Mouse (Mus musculus): ENCODE data around the gene Glyat. TPM values are rescaled to one million over a fixed set of nuclear protein-coding genes. Genes with fewer than 3 reads are reported as not detected.
"Not testable (repeated sequence)": the region's sequence is repeated elsewhere in the genome, so short reads cannot be mapped to it uniquely, and the experiment has no call there.

Gene Glyat
- total RNA-seq (2022): not detected

DNA sequence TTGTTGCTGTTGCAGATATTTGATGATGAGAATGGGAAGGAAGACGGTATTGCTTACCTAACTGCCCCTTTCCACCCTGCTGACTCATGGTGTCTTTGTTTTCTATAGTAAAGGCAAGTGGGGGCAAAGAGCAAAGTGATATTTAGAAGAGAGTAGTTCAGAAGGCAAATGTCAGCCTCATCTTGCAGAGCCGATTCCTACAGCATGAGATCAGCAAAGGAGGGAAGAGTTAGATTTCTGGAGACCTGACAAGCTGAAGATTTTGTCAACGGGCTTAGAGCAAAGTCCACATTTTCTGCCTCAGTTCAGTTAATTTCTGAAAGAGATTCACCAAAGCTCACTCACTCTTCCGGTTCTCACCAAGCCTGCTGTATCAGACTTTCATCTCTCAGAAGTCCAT is at the start of gene Glyat:
TSS of gene Glyat (plus strand) at position 133 of the 400 bp plus-strand sequence.
- DNase-seq: no peak

DNA sequence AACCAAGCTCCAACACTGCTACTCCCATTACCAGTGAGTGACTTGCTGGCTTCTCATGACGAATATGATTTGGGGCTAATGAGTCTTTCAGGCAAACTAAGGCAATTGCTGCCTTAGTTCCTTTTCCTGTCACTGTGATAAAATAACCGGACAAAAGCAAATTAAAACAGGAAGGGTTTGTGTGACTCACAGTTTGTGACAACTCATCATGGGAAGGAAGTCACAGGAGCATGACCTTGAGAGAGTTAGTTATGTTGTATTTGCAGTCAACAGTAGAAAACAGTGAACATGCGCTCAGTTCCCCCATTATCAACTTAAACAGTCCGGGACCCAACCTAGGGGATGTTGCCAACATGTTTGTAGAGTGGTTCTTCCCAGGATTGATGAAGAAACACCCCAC is 47.8 kb upstream of the Glyat start:
- no peak for DNase-seq

- DNase-seq: peak; percentile 38
Measured at GRCm38 (mm10) chr19:12591908-12592307, 41.2 kb upstream of the Glyat start.

- DNase-seq: no peak
Measured at GRCm38 (mm10) chr19:12595135-12595529, 38.0 kb upstream of the Glyat start.

- DNase-seq: peak; percentile 23
Measured at GRCm38 (mm10) chr19:12595530-12596289, 37.4 kb upstream of the Glyat start.

- DNase-seq: no peak
Measured at GRCm38 (mm10) chr19:12596290-12597072, 36.6 kb upstream of the Glyat start.

DNA sequence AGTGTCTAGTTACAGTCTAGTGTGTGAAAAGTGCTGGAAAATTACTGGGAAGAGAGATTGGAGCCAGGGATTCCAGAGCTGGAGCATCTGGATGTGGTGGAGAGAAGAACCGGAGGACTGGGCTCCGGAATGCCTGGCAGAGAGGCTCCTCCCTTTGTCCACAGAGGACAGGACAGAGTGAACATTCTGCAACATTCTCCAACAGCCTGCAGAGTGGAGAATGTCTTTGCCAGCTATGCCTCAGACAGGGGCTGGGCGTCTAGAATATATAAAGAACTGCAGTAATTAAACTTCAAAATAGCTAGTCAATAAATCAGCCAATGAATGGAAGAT is 36.1 kb upstream of the Glyat start:
- no peak for DNase-seq

- no peak for DNase-seq
Measured at GRCm38 (mm10) chr19:12598674-12599073, 34.4 kb upstream of the Glyat start.

DNA sequence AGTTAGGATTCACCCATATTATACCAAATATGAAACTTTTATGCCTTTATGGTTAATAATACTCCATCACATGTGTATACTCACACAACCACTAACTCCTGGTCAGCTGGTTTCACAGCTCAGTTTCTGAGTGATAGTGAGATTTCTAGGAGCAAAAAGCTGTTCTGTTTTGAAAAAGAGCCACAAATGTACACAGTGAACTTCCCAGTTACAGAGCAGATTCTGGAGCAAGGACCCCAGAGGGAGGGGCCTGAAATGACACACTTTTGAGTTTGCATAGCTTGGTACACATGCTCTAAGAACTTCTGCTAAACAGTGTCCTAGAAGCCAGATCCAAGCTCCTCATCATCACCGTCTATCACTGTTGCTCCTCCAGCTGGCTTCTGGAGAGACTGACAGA is 33.4 kb upstream of the Glyat start, which contains the start of gene Gm4952:
TSS of gene Gm4952 (plus strand) at position 301 of the 400 bp plus-strand sequence.
- no peak for DNase-seq

DNA sequence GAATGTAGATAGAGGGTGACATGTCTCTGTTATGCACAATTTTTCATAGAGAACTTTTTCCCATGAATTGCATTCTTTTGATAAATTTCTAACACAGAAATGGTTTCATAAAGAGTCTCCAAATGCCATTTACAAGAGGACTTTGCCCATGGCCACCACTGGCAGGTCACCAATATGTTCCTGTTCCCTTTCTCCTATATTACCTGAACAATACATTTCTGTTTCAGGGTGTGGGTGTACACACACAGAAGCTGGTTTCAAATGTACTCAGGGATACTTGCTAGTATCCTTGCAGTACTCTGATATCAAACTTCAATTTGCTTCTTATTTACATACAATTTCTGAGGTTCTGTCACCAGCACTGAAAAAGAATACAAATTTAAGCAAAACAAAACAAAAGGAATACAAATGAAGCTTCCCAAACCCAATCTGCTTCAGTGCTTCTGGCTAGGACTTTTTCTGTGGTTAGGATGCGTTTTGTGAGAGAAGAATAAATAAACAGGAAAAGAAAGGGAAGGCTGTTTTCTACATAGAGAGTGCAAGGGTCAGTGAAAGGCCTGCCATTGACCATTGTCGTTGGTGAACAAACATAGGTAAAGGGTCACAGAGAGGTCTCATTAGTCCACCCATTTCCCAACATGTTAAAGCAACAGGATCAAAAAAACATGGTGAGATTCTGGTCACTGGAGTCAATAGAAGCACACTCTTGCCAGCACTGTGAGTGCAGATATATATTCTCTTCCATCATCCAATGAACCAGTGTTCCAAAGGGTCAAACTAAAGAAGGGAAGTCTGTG is 32.2 kb upstream of the Glyat start:
- DNase-seq: no peak

DNA sequence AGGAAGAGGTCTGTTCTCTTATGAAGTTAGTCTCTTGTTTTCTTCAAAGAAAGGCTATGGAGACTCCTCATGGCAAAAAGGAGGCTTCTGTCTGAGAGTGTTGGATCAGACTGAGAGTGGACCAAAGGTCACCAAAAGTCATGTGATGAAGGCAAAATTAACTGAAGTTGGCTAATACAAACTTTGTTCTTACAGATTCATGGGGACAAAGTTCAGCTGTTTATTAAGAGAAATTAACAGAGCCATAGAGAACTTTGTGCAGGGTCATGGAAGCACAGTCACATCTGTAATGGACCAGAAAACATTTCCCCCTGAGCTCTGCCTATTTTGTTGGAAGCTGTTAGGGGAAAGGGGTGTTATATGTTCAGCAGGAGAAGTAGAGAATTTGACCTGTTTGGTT is 24.8 kb upstream of the Glyat start:
- no peak for DNase-seq

- DNase-seq: no peak
Measured at GRCm38 (mm10) chr19:12613646-12614045, 19.5 kb upstream of the Glyat start.

DNA sequence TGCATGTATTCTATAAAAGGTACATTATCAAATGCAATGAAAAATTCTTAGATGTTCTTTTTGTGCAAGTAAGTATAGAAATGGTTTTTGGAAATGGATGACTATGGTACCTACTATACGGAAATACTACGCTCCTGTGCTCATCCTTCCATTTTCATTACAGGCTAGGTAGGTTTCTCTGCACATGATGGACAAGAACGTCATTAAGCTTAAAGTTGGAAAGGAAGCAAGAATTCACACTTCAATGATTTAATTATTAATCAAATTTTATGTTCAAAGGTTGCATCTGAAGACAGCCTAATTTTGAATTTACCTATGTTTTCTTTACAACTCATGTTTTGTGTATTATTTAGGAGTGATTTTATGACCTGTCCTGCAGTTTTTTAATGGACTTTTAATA is 1.2 kb downstream of the Glyat start:
- DNase-seq: no peak

- DNase-seq: no peak
Measured at GRCm38 (mm10) chr19:12634963-12635362, 1.9 kb downstream of the Glyat start.

DNA sequence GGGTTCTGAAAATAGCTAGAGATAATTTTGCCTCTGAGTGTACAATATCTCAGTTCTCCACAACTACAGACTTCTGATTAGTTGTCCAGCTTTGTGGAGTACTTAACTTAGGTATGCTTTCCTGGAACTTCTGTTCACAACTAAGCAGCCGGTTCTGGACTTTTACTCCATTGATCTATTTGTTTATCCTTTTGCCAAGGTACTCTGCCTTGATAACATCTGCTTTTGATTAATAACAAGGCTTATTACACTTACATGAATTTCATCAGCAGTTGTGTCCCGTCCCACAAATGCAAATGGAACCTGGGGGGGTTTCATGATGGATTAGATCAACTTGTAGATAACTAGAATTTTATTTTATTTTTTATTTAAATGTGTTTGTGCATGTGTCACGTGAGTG is 3.8 kb downstream of the Glyat start:
- DNase-seq: no peak

DNA sequence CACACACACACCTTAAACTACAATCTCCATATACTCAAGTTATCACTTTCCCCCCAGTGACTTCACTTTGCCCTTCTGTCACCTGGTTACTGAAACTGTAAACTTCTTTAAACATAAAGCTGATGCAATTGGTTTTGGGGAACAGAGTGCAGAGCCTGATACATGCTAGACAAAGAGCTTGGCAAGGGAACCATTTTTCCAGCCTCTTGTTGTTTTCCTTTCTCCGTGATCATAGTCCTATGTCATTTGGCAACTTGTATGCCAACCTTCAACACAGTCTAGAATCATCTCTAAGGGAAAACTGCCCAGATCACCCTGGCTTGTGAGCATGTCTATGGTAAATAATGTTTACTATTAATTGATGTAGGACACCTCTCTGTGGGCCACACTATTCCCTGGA is 4.9 kb downstream of the Glyat start:
- DNase-seq: no peak

DNA sequence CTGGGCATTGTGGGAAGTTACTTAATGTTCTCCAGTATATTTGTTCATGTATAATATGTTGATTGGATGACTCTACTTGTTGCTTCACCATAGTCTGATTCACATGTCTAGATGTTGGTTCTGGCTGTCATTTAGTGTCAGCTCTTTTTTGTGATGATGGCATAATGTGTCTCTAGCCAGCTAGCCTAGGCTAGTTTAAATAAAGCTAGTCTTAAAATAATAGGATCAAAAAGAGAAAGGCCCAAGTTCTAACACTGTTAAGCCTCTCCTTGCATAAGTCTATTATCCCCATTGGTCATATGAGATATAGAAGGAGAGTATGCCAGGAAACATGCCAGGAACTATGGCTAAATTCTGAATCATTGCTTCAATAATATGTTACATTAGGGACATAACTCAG is 16.4 kb downstream of the Glyat start:
- no peak for DNase-seq

DNA sequence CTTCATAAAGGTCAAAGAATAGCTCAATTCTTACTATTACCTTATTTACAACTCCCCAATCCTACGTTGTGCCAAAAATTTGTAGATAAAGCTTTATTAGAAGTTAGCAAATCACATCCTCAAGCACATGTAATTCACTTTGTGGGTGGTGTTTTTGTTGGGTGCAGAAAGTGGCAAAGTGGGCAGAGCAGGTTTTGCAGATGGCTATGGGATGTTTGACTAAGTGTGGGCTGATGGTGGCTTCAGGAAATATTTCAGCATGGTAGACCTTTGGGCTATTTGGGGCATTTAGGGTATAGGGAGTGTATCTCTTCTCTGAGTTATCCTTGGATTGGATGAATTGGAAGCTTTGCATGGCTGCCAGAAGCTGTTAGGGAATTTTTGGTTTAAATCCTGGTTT is 33.0 kb downstream of the Glyat start:
- DNase-seq: no peak

DNA sequence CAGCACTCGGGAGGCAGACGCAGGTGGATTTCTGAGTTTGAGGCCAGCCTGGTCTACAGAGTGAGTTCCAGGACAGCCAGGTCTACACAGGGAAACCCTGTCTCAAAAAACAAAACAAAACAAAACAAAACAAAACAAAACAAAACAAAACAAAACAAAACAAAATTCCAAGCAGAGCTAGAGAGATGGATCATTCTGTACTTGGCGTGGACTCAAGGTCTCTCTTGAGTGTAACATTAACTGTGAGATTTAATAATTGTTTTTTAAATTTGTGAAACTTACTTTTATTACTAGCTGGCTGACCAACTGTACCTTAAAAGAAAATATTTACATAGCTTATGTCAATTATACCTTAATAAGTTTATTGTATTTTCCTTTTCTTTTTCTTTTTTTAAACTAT is 35.5 kb downstream of the Glyat start:
- not testable (repeated sequence) for DNase-seq

DNA sequence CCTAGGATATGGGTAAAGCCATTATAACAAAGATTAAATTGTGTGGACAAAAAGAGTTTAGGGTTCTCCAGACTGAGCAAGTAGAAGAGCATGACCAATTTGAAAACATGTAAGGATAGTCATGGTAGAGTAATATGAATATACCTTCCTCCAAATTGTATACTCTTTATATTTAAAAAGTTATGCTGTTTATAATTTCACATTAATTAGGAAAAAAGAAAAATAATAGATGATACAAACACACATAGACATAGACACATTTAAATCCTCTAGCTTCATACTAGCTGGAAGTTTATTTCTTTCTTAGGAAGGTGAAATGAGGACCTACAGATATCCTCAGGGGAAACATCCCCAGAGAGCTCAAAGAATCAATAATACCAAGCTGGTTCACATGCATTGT is 37.0 kb downstream of the Glyat start, which contains the start of gene Olfr1442:
TSS of gene Olfr1442 (plus strand) at position 301 of the 400 bp plus-strand sequence.
- DNase-seq: no peak

- no peak for DNase-seq
Measured at GRCm38 (mm10) chr19:12671051-12671450, 37.9 kb downstream of the Glyat start.

- no peak for DNase-seq
Measured at GRCm38 (mm10) chr19:12677812-12678211, 44.7 kb downstream of the Glyat start, which contains the start of gene Olfr1443. Olfr1443 (plus strand) TSS chr19:12678112.

GRCm38 (mm10) chr19:12684638-12685037 is 51.5 kb downstream of the Glyat start:
- DNase-seq: no peak

Measured in adrenal gland, adult 8-10 months (tissue).